Mouse (Mus musculus): ENCODE measurements at regions not wholly inside any gene's neighbourhood (a gene's known extent, or its start where the extent isn't known, plus 50 kb on each side); places are given as distances from the start of the nearest gene placed in this dataset.

DNA sequence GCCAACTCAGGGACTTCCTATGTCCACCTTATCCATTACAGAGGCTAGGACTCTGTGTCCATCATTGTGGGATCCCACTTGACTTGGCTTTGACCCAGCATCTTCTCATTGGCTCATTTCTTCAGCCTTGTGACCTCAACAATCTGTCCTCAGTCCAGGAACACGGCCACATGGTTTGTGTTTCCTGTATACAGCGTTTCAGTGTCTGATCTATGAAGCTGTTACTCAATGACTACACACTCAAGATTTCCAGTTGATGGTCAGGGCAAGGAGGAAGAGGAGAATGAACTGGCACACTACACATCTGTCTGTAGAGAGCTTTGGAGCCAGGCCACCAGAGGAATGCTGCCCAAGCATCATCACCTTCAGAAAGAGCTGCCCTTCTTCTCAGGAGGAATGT, 146.6 kb upstream of the Pgrmc2 start:
- DNase-seq (ENCODE audit: low spot score in 2 of 2) = no peak

DNA sequence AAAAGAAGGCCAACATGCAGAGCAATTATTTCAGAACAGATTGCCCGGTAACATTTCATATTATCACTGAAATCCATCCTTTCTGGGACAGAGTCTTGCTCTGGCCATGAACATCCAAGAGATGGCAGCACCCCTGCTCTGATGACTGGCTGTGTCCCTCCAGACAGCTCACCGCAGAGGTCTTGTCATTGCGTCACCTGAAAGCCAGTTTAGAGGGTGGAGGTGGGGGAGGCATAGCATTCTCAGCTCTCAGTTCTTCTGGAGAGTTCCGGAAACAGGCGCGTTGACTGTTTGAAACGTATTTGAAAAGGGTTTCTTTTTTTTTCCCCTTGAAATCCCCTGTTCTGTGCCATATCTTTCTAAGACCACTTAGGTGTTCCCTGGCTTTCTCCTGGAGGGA, 145.7 kb upstream of the Pgrmc2 start:
- peak; percentile 31 to 42 for DNase-seq (ENCODE audit: low spot score in 2 of 2)

DNA sequence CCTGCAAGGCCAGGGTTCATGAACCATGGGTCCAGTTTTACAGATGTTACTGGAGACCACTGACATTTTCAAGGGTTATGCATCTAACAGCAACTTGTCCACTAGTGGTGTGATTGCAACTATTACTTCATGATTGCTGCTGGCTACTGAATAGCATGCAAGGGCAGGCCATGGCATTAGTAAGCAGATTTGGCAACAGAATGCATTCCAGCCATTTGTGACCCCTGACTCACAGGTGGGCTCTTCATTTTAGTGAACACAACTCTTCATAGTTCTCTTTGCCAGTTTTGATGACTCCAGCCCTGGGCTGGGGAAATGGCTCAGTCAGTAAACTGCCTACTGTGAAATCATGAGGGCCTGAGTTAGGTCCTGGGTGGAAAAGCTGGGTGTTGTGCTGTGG, 137.9 kb upstream of the Pgrmc2 start:
- DNase-seq (ENCODE audit: low spot score in 2 of 2) = no peak

DNA sequence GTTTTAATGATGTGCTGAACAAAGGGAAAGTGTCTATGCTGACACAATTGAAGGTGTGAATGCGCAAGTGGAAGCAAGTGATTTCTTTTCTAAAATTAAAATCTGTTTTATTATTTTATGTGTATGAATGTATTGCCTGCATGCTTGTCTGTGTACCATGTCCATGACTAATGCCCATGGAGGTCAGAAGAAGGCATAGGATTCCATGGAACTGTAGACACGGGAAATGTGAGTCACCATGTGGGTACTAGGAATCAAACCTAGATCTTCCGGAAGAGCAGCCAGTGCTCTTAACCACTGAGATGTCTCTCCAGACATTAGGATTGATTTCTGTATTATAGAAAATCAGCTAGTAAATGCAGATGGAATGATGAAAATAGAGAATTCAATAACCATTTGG, 134.9 kb upstream of the Pgrmc2 start:
- DNase-seq (ENCODE audit: low spot score in 2 of 2) = no peak

DNA sequence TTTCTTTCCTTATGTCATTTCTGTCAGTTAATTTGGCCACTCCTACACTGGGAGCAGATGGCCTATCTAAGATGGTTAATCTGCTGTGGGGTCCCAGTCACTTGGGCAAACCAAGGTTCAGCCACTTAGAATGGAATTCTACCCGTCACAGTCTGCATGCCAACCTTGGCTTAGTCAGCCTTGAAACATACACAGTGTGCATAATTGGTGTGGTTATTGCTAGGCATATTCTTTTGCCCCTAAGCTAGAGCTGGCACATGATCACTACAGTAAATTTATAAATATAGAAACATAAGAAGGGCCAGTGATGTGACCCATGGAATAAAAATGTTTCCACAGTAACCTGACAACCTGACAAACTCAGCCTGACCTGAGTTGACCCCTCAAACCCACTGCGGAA, 130.7 kb upstream of the Pgrmc2 start:
- no peak for DNase-seq (ENCODE audit: low spot score in 2 of 2)

DNA sequence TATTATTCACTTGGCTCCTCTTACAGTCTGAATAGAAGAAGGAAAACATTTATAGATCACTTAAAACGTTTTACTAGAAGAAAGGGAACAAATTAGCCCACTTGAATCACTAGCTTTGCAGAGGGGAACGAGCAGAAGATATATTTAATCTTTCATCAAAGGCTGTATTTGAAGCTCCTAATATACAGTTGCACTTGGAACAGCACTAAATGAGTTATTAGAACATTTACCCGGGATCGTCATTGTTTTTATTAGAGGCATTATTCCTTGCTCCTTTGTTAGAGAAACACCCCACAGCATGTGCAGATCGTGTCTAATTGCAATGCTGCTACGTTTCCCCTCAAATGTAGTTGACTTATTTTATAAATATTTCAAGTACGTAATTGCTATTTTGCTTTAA, 127.5 kb upstream of the Pgrmc2 start:
- no peak for DNase-seq (ENCODE audit: low spot score in 2 of 2)

DNA sequence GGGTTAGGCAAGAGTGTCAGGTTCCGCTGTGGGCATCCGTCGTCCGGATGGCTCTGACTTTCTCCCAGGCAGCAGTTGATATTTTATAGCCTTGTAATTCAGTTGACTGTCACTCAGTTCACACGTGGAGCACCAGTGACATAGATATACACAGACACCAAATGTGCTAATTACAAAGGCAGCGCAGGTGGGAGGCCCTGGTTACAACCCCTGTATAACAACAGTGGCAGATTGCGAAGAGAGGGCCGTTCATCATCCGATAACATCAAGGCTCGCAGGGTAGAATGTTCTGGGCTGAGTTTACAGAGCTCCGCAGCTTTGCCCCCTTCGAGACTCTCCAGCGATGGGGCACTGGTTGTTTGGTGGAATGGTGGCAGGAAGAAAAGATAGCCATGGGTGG, 120.0 kb upstream of the Pgrmc2 start:
- DNase-seq (ENCODE audit: low spot score in 2 of 2) = no peak

DNA sequence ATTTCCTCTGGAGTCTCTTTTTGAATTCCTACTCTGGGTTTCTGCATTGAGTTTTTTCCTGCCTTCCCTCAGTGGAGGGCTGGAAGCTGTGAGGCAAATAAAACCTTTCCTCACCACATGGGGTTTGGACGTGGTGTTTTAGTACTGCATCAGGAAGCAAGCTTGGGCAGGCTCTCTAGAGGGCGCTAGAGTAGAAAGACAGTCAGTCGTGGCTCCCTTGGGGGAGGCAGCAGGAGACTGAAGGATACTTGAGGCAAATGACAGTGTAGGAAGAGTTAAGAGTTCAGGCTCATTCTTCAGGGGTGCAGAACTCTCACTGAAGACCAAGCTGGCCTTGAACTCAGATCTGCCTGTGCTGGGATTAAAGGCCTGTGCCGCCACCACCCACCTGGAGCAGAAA, 118.9 kb upstream of the Pgrmc2 start:
- no peak for DNase-seq (ENCODE audit: low spot score in 2 of 2)

DNA sequence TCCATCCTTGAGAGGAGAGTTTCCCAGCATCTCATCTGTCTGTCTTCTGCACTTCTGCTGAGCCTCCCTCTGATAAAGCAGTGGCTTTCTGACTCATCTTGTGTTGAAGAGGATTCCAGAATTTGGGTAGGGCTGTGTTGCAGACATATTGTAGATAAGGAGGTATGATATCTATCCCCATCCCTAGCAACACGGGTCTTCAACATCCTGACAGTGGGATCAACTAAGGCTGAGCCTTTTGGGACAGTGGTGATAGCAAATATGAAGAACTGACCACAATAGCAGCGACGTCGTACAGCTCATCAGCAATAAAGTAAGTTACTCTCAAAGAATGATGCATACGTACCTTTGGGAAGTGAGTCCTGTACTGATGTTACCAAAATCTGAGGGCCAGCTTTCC, 117.2 kb upstream of the Pgrmc2 start:
- no peak for DNase-seq (ENCODE audit: low spot score in 2 of 2)

DNA sequence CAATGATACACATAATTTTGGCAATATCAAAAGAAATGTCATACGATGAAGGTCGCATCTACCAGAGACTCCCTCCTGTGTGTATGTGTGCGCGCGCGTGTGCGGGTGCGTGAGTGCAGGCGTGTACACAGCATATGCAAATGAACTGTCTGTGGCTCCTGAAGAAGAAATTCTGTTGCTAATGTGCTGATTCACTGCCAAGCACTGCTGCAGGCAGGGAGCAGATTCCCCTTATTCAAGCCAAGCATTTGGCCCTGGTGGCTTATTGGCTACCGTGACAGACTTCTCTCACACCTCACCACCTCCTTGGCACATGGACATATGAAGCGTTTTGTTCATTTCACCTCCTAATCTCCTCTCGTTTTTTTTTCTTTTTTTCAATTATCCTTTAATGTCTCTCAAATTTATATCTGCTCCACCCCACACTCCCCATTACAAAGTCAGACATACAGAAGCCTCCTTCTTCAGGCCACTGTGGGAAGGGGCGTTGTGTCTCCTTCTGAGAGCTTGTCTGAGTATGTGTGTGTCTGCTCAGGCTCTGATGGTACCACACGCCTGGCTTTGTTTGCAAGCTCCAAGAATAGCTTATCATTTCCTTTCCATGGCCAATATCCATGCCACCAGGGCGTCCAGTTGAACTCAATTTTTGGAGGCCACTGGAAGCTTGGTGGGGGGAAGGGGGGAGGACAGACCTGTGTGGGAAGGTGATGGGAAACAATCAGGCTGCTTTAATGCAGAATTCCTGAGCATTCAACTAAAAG, 115.5 kb upstream of the Pgrmc2 start:
- peak in 1 of 2 experiments; percentile 19 for DNase-seq (ENCODE audit: low spot score in 2 of 2)

DNA sequence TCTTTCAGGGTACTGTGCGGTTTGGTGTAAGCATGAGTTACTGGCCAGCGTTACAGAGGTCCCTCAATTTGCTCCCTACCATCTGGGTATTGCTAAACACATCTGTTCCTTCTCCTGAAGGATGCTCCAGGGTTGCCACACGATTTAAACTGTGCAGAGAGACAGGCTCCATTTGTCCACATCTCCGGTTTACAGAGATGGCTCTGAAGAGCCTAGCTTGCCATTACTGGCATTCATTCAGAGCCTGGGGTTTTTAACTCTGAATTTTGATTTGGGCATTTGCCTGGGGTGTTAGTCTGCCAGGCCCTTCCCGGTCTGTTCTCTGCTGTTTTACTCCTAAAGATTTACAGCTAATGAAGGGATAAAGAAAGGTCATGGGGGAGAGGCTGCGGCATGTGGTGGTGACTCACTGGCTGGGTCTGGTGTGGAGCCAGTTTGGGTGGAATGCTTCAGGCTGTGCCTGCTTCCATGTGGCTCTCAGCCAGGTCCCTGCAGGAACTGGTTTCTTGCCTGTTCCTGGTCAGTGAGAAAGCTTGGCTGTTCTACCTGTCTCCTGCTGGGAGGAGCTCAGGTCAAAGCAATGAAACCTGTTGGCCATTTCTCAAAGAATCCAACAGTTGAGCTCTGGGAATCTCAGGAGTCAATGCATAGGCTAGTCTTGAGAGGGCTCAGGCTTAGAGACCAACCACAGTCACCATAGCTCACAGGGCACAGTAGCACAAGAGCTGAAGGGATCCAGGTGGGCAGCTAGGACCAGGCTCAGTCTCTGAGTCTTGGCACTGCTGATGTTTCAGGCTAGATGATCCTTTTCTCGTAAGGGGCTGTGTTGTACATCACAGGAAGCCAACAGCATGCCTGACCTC, 112.5 kb upstream of the Pgrmc2 start:
- peak in 1 of 2 experiments; percentile 8 for DNase-seq (ENCODE audit: low spot score in 2 of 2)

DNA sequence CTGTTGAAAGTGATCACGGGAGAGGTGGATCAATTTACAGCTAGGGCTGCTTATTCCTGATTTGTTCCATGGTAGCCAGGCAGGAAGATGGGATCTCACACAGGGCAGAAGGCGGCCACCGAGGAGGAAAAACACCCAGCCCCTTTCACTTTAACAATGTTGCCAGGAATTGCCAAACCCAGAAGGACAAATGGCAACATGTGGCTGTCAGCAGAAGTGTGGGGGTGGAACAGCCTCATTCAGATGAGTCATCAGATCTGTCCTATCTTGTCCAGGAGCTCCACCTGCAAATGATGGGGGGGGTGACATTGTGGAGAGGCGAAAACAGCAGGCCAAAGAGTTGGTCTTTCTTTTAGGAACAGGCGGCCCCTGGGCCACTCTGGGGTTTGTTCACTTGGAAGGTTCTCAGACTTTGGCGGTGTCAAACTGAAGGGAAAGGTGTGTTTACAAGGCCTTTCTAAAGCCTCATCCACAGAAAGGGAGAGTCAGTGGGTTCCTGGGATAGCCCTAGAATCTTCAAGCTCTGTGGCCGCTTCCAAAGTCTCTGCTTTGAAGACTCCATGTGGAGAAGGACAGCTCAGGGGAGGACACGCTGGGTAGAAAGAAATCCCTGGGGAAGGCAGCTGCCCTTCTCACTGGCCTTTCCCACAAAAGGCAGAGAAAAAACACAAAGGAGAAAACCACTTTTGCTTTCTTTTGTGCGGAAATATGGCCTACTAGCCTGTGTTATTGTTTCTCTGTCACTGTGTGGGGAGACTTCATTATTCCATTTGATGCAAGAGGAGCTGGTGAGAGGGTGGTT, 111.7 kb upstream of the Pgrmc2 start:
- DNase-seq (ENCODE audit: low spot score in 2 of 2) = no peak

DNA sequence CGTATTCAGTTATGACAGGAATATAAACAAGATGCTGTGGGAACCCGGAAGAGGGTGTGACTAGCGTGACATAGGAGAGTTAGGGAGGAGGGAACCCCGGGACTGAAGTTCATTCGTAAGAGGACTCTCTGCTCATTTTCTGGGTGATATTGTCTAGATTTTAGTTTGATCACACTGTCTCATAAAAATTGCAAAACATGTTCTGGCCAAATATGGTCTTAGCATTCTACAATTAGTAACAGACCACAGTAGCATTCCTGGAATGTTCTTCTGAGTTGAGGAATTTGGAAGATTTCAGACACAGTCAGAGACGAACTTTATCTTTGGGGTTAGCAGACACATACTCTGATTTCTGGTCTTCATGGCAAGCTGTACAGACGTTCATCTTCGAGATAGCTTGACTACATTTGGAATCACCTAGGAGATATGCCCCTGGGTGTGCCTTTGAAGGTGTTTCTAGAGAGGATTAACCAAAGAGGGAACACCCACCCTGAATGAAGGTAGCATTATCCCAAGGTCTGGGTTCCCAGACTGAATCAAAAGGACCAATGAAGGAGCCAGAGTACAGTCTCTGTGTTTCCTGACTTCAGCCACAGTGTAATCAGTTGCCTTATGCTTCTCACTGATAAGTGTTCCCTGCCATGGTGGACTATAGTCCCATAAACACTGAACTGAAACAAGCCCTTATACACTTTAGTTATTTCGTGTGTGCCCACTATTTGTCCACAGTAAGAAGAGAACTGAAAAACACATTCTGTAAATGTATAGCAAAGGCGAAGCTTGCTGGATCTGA, 102.7 kb upstream of the Pgrmc2 start:
- DNase-seq (ENCODE audit: low spot score in 2 of 2) = no peak

DNA sequence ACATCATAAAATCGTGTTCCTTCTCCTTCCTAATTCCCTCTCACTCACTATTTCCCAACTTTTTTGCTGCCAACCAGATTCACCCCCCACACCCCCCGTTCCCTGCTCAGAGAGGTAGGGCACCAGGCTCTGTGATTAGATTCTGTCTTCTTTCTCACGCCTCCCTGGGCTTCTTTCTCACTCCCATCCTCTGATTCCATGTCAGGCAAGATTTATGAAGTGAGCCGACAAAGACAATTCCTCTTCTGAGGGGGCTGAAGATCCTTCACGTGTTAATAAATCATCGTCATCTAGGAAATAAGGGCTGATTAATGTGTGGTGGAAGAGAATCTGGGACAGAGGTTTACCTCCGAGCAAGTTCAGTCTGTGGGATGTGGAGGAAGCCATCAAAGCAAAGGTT, 101.5 kb upstream of the Pgrmc2 start:
- DNase-seq (ENCODE audit: low spot score in 2 of 2) = no peak

DNA sequence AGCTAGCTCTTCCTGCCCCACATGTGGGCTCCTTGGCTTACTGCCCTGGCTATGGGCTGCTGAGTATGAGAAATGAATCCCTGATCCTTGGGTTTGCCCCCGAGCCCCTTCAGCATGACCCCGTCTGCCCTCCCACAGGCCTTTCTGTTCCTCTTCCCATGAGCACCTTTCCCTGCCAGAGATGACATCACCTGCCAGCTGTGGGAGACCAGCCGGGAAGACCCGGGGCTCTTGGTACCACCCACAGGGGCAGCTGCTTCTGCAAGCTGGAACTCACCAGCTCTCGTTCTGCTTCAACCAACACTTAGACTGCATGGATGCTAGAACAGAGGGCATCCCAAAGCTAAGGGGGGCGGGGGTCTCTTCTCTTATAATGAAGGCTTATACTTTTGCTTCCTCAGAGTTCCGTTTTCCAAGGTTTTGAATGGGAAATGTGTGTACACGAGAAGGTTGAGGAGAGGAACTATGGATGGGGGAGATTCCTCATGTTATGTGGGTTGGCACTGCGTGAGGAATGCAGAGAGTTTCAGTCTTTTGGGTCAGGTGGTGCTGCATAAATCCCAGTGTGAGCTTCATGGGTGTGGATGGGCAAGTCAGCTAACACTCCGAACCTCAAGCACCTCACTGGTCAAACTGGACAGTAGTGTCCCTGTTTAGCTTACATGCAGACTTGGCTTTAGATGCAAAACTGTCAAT, 100.2 kb upstream of the Pgrmc2 start:
- DNase-seq (ENCODE audit: low spot score in 2 of 2) = no peak

DNA sequence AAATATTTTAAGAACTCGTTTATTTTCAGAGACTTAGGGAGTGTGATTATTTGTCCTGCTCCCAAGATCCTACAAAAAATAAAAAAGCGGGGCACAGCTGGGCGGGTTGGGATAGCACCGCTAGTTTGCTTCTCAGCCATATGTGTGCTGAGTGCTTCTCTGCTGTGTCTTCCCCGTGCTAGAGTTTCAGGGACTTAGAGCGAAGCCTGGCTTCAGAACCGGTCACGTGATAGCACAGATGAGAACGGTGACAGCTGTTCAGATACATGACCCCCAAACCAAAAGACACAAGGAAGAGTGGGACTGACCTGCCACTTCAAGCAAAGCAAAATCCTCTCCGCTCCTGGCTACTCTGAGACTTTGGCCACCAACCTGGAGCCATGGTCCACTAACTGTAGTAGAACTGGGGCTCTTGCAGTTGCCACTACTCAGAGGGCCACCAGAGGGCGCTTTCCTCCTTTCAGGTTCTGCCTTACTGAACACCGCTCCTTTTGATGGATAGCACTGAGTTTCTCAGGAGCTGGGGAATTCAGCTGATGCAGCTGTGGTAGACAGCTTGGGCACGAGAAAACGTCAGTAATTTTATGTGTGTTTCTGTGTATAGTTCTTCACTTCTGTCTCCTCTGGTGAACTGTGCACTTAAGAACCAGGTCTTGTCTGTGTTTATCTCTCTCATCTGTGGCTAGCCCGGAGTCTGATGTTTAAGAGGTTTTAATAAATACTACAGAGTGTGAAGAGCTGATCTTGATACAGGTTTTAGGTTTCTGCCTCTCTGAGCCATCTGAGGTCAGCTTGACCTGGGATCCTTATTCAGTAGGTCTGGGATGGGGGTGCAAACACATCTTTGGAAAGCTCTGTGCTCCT, 99.4 kb upstream of the Pgrmc2 start:
- DNase-seq (ENCODE audit: low spot score in 2 of 2) = peak; percentile 77 to 86

DNA sequence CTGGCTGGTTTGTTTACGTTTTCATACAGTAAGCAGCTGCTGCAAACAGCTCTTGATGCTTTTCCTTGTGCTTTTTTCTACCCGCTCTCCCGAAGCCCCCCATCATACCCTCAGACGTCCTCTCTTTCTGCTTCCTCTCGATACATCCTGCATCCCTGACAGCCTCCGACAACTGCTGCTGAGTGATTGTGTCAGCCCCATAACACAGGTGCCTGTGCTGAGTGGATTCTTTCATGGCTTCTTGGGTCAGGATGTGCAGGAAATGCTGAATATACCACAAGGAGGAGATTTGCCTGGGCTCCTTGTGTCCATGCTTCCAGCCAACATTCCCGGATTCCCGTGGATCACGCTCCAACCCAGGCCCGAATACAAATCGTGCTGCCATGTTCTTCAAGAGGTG, 98.6 kb upstream of the Pgrmc2 start:
- DNase-seq (ENCODE audit: low spot score in 2 of 2) = no peak

DNA sequence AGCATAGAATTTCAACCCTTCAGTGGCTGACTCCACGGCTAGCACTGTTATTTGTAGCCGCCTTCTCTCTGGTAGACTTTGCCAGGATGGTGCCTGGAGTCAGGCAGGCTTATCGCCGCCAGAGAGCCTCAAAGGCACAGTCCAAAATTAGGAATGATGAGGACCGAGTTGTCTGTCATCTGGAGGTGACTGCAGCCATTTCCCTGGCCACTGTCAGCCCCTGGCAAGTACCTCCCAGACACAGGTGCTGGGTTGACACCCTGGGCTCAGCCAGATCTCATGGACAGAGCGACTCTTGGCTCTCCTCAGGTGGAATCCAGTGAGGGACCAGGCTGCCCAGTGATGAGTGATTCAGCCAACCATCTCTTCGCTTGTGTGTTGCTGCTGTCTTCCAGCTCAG, 98.1 kb upstream of the Pgrmc2 start:
- no peak for DNase-seq (ENCODE audit: low spot score in 2 of 2)

DNA sequence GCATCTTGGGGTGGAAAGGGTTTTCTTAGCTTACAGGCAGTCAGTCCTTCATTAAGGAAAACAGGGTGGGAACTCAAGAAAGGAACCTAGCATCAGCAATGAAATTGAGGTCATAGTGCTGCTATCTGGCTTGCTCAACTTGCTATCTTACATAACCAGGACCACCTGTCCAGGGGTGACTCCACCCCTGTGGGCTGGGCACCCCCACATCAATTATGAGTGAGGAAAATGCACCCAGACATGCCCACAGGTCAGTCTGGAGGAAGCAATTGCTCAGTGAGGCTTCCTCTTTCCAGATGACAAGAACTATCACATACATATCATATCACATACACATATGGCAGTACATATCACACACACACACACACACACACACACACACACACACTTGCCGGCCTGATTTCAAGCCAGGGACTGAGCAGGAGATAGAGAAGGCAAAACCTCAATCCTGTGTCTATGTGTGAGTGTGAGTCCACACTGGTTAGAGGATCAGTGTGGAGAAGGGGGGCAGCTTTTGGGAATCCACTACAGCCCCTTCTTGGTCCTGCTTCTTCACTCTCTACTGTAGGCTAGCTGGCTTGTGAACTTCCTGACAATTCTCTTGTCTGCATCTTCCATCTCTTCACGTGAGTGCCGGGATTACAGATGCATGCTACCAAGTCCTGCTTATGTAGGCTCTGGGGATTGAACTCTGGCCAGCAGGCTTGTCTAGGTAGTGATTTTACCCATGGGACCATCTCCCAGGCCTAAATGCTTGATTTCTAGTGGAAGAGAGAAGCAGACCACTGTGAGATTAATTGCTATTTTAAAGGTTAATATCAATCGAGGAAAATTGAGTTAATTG, 96.4 kb upstream of the Pgrmc2 start:
- no peak for DNase-seq (ENCODE audit: low spot score in 2 of 2)

All from frontal cortex, postnatal 14 days (tissue).